Mouse (Mus musculus): Measurements from ENCODE around the gene Depp1.

The Depp1 gene

DNA sequence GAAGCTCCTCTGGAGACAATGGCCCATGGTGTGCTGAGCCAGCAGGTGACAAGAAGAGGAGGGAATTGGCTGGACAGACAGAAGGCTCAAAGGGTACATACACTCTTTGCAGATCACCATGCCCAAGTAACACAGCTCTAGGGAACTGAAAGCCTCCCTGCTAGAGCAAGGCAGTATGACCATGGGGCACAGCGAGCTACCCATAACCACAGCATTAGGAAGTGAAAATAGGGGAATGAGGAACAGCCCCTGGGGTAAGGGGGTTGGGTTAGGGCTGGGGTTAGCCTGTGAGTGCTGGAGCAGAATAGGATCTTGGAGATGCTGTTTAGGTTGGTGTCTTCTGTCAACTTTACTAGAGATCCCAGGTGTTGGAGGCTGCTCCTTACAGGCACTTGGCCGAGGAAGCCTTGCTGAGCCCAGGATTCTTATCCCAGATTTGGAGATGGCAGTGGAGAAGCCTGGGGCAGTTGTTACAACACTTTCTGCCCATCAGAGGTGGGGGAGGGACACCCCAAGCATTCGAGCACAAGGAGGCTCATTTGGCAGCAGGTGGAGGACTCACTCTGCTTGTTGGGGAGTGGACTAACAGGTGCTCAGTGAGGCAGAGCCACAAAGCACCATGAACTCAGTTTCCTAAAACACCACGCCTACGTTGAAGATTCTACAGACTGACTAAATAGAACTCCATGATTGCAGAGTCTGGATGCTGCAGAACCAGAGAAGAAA lies 29.3 kb downstream of the Depp1 start:
- CTCF ChIA-PET: no interaction called here

DNA sequence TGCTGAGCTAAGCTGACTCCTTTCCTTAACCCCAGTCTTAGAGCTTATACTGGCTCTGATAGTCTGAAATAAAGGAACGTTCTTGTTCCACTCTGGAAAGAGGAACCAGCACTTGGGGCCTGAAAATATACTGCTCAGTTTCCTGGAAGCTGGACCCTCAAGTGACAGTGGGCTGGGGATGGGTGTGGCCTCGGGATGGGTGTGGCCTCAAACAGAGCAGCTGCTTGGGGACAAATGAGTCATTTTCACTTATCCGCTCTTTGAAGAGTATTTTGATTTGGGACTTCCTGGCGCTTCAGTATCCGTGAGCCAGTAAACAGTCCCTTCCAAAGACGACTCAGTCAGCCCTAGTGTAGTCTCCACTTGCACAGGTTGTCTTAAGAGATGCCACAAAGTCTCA lies 31.9 kb downstream of the Depp1 start:
- CTCF ChIA-PET: interaction anchor here (0.5 to 1.1 kb wide), 2 partner anchors 11 to 28 kb away, joined by 3 read pairs; no protein-coding TSS in a partner anchor

DNA sequence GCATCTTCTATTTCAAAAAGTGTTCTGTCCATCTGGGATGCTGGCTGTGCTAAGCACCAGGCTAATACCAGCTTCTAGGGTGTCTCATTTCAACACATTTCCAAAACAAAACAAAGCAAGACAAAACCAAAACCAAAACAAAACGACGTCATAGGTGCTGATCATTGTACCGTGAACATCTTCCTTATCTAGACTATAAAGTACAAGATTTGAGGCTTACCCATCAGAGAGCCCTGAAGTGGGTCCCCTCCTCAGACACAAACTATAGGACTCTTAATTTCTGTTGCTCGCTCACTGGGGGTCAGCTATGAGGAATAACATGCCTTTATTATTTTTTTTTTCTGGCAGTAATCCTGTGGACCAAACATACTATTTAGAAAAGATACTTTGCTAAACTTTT lies 43.2 kb downstream of the Depp1 start:
- CTCF ChIA-PET: interaction anchor here (0.8 kb wide), 1 partner anchor 11 kb away, joined by 3 read pairs; no protein-coding TSS in a partner anchor

DNA sequence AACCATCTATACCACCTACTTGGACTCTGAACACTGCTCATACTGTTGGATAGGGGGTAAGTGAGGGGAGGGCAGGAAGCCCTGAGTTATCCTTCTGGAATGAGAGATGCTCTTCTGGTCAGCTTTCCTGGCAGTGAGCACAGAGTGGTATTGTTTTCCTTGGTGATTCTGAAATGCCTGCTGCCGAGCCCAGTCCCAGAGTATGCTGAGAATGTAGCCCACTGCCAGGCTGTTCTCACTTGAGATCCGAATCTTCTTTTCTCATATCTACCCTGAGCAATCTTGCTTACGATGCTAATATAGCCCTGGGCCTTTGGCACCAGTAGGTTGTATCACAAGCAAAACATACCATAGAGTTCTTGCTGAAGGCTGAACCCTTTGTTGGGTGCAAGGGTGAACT lies 43.9 kb downstream of the Depp1 start:
- CTCF ChIA-PET: no interaction called here

DNA sequence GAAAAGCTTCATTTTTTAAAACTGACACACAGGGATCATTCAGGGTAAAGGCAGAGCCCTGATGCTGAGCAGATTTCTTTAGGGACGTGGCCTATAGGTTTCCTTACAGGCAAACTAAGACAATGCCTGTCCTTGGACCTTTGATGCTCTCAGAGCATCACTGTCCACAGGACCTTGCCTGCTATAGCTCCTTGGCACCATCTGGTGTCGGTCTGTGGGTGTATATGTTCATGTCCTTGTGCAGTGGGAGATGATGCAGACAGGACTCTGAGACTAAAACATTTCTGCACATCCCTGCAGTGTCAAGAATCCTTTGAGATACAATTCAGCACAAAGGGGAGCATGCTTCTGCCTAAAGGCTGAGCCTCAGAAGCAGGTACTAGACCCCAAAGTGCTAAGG lies 47.0 kb downstream of the Depp1 start:
- CTCF ChIA-PET: interaction anchor here (0.7 to 1.1 kb wide), 2 partner anchors 21 to 72 kb away, joined by 3 to 12 read pairs; no protein-coding TSS in a partner anchor

DNA sequence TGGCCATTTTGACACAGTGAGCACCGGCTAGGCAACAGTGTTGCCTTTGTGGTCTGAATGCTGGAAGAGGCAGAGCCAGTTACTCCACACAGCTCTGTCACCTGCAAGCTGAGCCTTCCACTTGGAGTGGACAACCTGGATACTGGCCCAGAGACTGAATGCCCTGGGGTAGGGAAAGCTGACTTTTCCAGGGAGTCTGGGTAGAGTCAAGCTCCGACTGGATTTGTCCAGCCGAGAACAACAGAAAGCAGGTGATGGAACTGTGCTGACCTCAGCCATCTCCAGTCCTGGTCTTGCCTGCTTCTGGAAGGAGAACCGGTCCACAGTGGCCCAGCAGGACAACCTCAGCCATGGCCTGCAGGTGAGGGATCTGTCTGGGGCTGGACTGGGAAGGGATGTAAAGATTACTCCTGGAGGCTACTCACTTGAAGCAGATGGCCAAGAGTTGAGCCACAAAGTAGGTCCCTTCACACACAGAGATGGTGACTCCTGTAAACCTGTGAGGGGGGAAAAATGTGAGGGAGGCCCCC lies 47.6 kb downstream of the Depp1 start:
- CTCF ChIA-PET: interaction anchor here (0.7 kb wide), 1 partner anchor 22 kb away, joined by 3 read pairs; no protein-coding TSS in a partner anchor

DNA sequence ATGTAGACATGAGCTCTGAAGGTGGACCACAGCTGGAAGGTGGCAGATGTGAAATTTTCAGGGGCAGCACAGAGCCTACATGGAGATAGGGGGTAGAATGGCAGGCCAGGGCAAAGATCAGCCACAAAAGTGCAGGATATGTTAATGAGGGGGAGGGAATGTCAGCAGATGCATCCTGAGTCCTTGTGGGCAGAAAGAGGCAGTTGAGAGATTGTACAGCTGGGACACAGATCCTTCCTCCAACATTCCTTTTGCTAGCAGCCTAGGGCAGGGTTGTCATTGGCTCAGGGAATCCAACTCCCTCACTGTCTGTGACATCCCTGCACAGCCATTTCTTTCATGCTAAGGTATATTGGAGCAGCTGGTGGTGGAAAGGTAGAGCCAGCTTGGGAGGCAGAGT lies 50.4 kb downstream of the Depp1 start:
- CTCF ChIA-PET: no interaction called here
